Mouse (Mus musculus) cortical plate, adult 2 months (tissue): ENCODE measurements around the gene Gm10337. TPM values are rescaled to one million over a fixed set of nuclear protein-coding genes. Genes with fewer than 3 reads are reported as not detected.
A peak's percentile ranks its signal among the peaks of the same experiment; 100 is the strongest.

Source experiments
- H3K27ac ChIP-seq: fragments of 200-500 bp; 2 replicates; pipeline ENCODE4 v1.5.1; 2012; ENCODE audit warnings: low read length, control low read depth, inconsistent platforms; ENCODE audit not compliant: insufficient read depth
- H3K4me1 ChIP-seq: fragments of 200-500 bp; 2 replicates; pipeline ENCODE4 v1.6.1; 2011; ENCODE audit warnings: low read length; ENCODE audit not compliant: control insufficient read depth, insufficient read depth
- H3K4me3 ChIP-seq: fragments of 200-500 bp; 2 replicates; pipeline ENCODE4 v1.5.1; 2011; ENCODE audit warnings: mild to moderate bottlenecking, low read length, control low read depth; ENCODE audit not compliant: insufficient read depth
- CTCF ChIP-seq: fragments of 200-500 bp; IDR thresholded peaks from 2 replicates; pipeline ENCODE4 v1.5.1; 2011; ENCODE audit warnings: mild to moderate bottlenecking, control low read depth, low read length; ENCODE audit not compliant: insufficient read depth; ENCODE audit errors: extremely low read depth
- POLR2A ChIP-seq: fragments of 200-500 bp; IDR thresholded peaks from 2 replicates; pipeline ENCODE4 v1.6.1; 2011; ENCODE audit warnings: mild to moderate bottlenecking, low read length, control low read depth; ENCODE audit not compliant: insufficient read depth; ENCODE audit errors: extremely low read depth
- polyA plus RNA-seq: library from polyadenylated mRNA; depleted of rRNA; stranded (reverse); fragments of >200 nt; gene quantifications from 2 replicates; pipeline ENCODE4 v1.2.3, GENCODE M21; 2012; rRNA removed

The Gm10337 gene
- polyA plus RNA-seq, 1 experiment = not detected

- Histone ChIP-seq H3K27ac (no peak overlapping the region), H3K4me1 (peaks cover 8% of the 10 kb centered on the region), H3K4me3 (no peak overlapping the region)
- TF ChIP-seq CTCF (no peak), POLR2A (no peak)
Observed at GRCm38 (mm10) chr15:102546246-102546645, 42.7 kb downstream of the Gm10337 start.

GRCm38 (mm10) chr15:102546677-102547427 is 43.3 kb downstream of the Gm10337 start:
- peaks cover 8% of the 10 kb centered on the region for H3K4me1 ChIP-seq
- H3K27ac ChIP-seq = peak overlapping the region; percentile 59
- H3K4me3 ChIP-seq = no peak overlapping the region
- TF ChIP-seq CTCF = no peak
- TF ChIP-seq POLR2A = no peak

- H3K27ac ChIP-seq = peak overlapping the region; percentile 59
- no peak overlapping the region for H3K4me3 ChIP-seq
- TF ChIP-seq POLR2A = no peak
- TF ChIP-seq CTCF = no peak
- H3K4me1 ChIP-seq = peaks cover 8% of the 10 kb centered on the region
Observed at GRCm38 (mm10) chr15:102547478-102547877, 44.0 kb downstream of the Gm10337 start.

GRCm38 (mm10) chr15:102552599-102552998 is 49.1 kb downstream of the Gm10337 start:
- TF ChIP-seq POLR2A = no peak
- TF ChIP-seq CTCF = no peak
- Histone ChIP-seq H3K27ac (no peak overlapping the region), H3K4me1 (peaks cover under 1% of the 10 kb centered on the region), H3K4me3 (no peak overlapping the region)

Other genes starting within 250 kb of the Gm10337 start
- gene Rarg, start 246.2 kb upstream of the Gm10337 start, polyA plus RNA-seq = 11.3 and 12.3 TPM in 2 replicates
- gene Gm9918, start 233.2 kb upstream of the Gm10337 start, polyA plus RNA-seq = 0.04 and 0.15 TPM in 2 replicates
- gene Mfsd5, start 224.3 kb upstream of the Gm10337 start, polyA plus RNA-seq = 54.0 and 55.5 TPM in 2 replicates
- 0.52 and 1.6 TPM in 2 replicates for gene Espl1, start 207.5 kb upstream of the Gm10337 start, polyA plus RNA-seq
- gene Pfdn5, start 177.6 kb upstream of the Gm10337 start, polyA plus RNA-seq = 466 and 495 TPM in 2 replicates
- 87.0 and 92.7 TPM in 2 replicates for gene Myg1, start 172.0 kb upstream of the Gm10337 start, polyA plus RNA-seq
- 20.2 and 23.2 TPM in 2 replicates for gene Aaas, start 153.0 kb upstream of the Gm10337 start, polyA plus RNA-seq
- 1.6 and 2.3 TPM in 2 replicates for gene Sp7, start 136.5 kb upstream of the Gm10337 start, polyA plus RNA-seq
- 10.3 and 10.5 TPM in 2 replicates for gene Sp1, start 97.6 kb upstream of the Gm10337 start, polyA plus RNA-seq
- gene Amhr2, start 58.4 kb upstream of the Gm10337 start, polyA plus RNA-seq = 1.2 and 1.4 TPM in 2 replicates
- 85.6 and 90.3 TPM in 2 replicates for gene Prr13, start 44.7 kb upstream of the Gm10337 start, polyA plus RNA-seq
- gene Pcbp2, start 33.2 kb upstream of the Gm10337 start, polyA plus RNA-seq = 415 and 432 TPM in 2 replicates
- 98.9 and 105 TPM in 2 replicates for gene Map3k12, start 13.3 kb downstream of the Gm10337 start, polyA plus RNA-seq
- 62.7 and 74.0 TPM in 2 replicates for gene Tarbp2, start 14.5 kb downstream of the Gm10337 start, polyA plus RNA-seq
- 5.8 and 6.1 TPM in 2 replicates for gene Npff, start 21.2 kb downstream of the Gm10337 start, polyA plus RNA-seq
- not detected in 2 replicates for gene Gm28047, start 121.3 kb downstream of the Gm10337 start, polyA plus RNA-seq
- 50.2 and 50.7 TPM in 2 replicates for gene Atf7, start 121.7 kb downstream of the Gm10337 start, polyA plus RNA-seq
- gene Atp5g2, start 168.6 kb downstream of the Gm10337 start, polyA plus RNA-seq = 293 and 296 TPM in 2 replicates
- gene Calcoco1, start 218.5 kb downstream of the Gm10337 start, polyA plus RNA-seq = 62.5 and 67.0 TPM in 2 replicates